Mouse (Mus musculus): ENCODE measurements at regions not wholly inside any gene's neighbourhood (a gene's known extent, or its start where the extent isn't known, plus 50 kb on each side); places are given as distances from the start of the nearest gene placed in this dataset.

GRCm38 (mm10) chr9:93131620-93132200 is 589.7 kb downstream of the Plod2 start:
- TF ChIP-seq POLR2A (IDR thresholded peaks at IDR 0.05; ENCODE audit: borderline replicate concordance, extremely low read depth, low read depth, low read length) (no peak), CTCF (IDR thresholded peaks at IDR 0.05; ENCODE audit: insufficient read depth, low read length) (no peak)
